Mouse (Mus musculus) myocyte (in vitro differentiated cells): Measurements from ENCODE around the gene Wwox.

Source experiments
- CEBPB ChIP-seq: IDR thresholded peaks from 2 replicates; pipeline ENCODE4 v1.6.1; 2011; ENCODE audit warnings: mild to moderate bottlenecking, moderate library complexity; ENCODE audit not compliant: poor library complexity, insufficient read depth, severe bottlenecking
- E2F4 ChIP-seq: IDR thresholded peaks from one replicate; pipeline ENCODE4 v1.6.1; 2011; ENCODE audit warnings: mild to moderate bottlenecking, control low read depth, moderate library complexity; ENCODE audit not compliant: insufficient read depth
- MAX ChIP-seq: IDR thresholded peaks from one replicate; pipeline ENCODE4 v1.6.1; 2011; ENCODE audit warnings: low read depth, mild to moderate bottlenecking, control low read depth
- MYOD1 ChIP-seq, 3 experiments: IDR thresholded peaks; one replicate each; pipeline ENCODE4 v1.6.1; 2011; ENCODE audit warnings: control low read depth in 2 of 3, low read depth in 2 of 3, mild to moderate bottlenecking in 2 of 3, moderate library complexity in 1 of 3; ENCODE audit not compliant: insufficient read length in 2 of 3, control insufficient read depth in 1 of 3
- MYOG ChIP-seq, 3 experiments: IDR thresholded peaks; one replicate each; pipeline ENCODE4 v1.6.1; 2011; ENCODE audit warnings: control low read depth in 2 of 3, low read depth in 2 of 3, mild to moderate bottlenecking in 2 of 3; ENCODE audit not compliant: insufficient read length in 2 of 3, control insufficient read depth in 1 of 3, insufficient read depth in 1 of 3
- POLR2A ChIP-seq: IDR thresholded peaks from one replicate; pipeline ENCODE4 v1.6.1; 2011; ENCODE audit warnings: low read depth, mild to moderate bottlenecking, control low read depth, moderate library complexity; ENCODE audit not compliant: insufficient read length
- POLR2AphosphoS2 ChIP-seq: IDR thresholded peaks from one replicate; pipeline ENCODE4 v1.6.1; 2011; ENCODE audit warnings: low read depth, control low read depth; ENCODE audit not compliant: insufficient read length
- REST ChIP-seq: IDR thresholded peaks from one replicate; pipeline ENCODE4 v1.6.1; 2011; ENCODE audit warnings: mild to moderate bottlenecking, control low read depth, moderate library complexity; ENCODE audit not compliant: insufficient read depth, insufficient read length
- SRF ChIP-seq: IDR thresholded peaks from one replicate; pipeline ENCODE4 v1.6.1; 2011; ENCODE audit warnings: low read depth; ENCODE audit not compliant: control insufficient read depth, insufficient read length
- TCF12 ChIP-seq: IDR thresholded peaks from one replicate; pipeline ENCODE4 v1.6.1; 2011; ENCODE audit warnings: mild to moderate bottlenecking, control low read depth; ENCODE audit not compliant: poor library complexity, insufficient read depth, severe bottlenecking
- TCF3 ChIP-seq: IDR thresholded peaks from one replicate; pipeline ENCODE4 v1.6.1; 2011; ENCODE audit warnings: low read depth, control low read depth; ENCODE audit not compliant: insufficient read length
- USF1 ChIP-seq: IDR thresholded peaks from one replicate; pipeline ENCODE4 v1.6.1; 2011; ENCODE audit warnings: low read depth, mild to moderate bottlenecking, control low read depth, moderate library complexity

DNA sequence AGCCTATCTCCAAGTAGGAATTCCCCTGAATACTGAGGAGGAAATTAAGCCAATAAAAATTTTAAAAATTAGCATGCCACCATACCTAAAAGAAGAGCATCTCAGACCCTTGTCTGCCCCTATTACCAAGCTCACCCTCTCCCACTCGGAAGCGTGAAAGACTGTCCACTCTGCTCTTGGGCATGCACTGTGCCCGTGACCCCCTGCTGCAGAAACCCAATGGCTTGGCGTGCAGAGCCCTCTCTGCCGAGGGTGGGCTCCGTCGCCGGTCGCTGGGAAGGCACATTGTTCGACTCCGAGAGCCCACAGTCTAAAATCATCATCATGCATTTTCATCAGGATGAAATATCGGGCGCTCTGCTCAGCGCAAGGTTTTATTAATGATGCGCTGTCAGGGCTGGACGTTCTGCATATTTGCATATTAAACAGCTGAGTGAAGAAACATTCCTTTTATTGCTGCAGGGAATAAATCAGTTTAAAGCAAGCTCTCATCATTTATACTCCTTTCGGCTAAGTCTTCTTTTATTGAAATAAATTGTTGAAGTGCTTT lies 471.7 kb downstream of the Wwox start:
- TF ChIP-seq POLR2AphosphoS2 (no peak), POLR2A (no peak), E2F4 (no peak), MAX (no peak), TCF12 (no peak), USF1 (no peak), MYOD1 (IDR thresholded peaks at IDR 0.05; ENCODE audit: control insufficient read depth in 1 of 3, insufficient read length in 2 of 3, low read depth in 2 of 3) (no peak), CEBPB (no peak), MYOG (IDR thresholded peaks at IDR 0.05; ENCODE audit: control insufficient read depth in 1 of 3, insufficient read depth in 1 of 3, insufficient read length in 2 of 3, low read depth in 2 of 3) (no peak), REST (no peak), TCF3 (no peak), SRF (no peak)
